Mouse (Mus musculus): ENCODE results near the gene Poll. TPM values are rescaled to one million over a fixed set of nuclear protein-coding genes. Genes with fewer than 3 reads are reported as not detected.

Poll gene
- polyA plus RNA-seq, 1 experiment from 2014 or later: 8.7 TPM

- ATAC-seq (no peak), DNase-seq (ENCODE audit: low spot score) (no peak)
- H3K27me3 ChIP-seq (replicated peaks; ENCODE audit: insufficient read depth, low read length): no peaks in the 10 kb centered on the region
- no peak overlapping the region for H3K9ac ChIP-seq (replicated peaks; ENCODE audit: low read depth)
- no peaks in the 10 kb centered on the region for H3K36me3 ChIP-seq (ENCODE audit: insufficient read depth, low read length)
- no peak overlapping the region for H3K4me2 ChIP-seq (replicated peaks; ENCODE audit: low read depth, low read length)
- H3K27ac ChIP-seq (ENCODE audit: low read length): no peak overlapping the region
- 90% methylated on average over 6 of the region's 6 CpGs for WGBS
- H3K9me3 ChIP-seq (ENCODE audit: low read length): no peaks in the 10 kb centered on the region
- H3K4me3 ChIP-seq (ENCODE audit: low read depth, low read length): no peak overlapping the region
- peaks cover 4% of the 10 kb centered on the region; the same call in 1 of the 2 replicates for H3K4me1 ChIP-seq (ENCODE audit: insufficient read depth, low read depth, low read length)
- TF ChIP-seq CTCF (IDR thresholded peaks at IDR 0.05) (no peak), EP300 (IDR thresholded peaks at IDR 0.05) (no peak)
Measured at GRCm38 (mm10) chr19:45587509-45588292, 27.4 kb upstream of the Poll start.

DNA sequence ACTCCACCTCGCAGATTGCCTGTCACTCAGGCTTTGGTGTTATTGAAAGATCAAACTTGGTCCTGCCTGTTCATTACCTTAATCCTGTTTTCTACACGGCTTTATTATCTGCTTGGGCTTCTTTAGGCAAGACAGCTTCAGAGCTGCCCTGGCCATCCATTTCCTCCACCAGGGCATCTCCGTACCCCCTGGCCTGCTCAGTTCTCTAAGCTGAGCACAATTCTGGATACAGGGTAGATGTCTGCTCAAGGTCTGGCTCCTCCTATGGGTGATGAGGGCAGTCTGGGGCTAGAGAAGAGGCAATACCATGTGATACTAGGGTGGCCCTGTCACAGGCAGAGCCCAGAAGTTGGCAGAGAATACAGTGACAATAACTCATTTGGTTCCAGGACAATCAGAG lies 26.5 kb upstream of the Poll start:
- ATAC-seq (no peak), DNase-seq (ENCODE audit: low spot score) (no peak)
- peaks cover under 1% of the 10 kb centered on the region; the same call in 1 of the 2 replicates for H3K4me1 ChIP-seq (ENCODE audit: insufficient read depth, low read depth, low read length)
- no peak overlapping the region for H3K9ac ChIP-seq (replicated peaks; ENCODE audit: low read depth)
- WGBS: 76% methylated on average over 3 of the region's 3 CpGs
- H3K27me3 ChIP-seq (replicated peaks; ENCODE audit: insufficient read depth, low read length): no peaks in the 10 kb centered on the region
- no peak overlapping the region for H3K4me2 ChIP-seq (replicated peaks; ENCODE audit: low read depth, low read length)
- H3K36me3 ChIP-seq (ENCODE audit: insufficient read depth, low read length): no peaks in the 10 kb centered on the region
- H3K4me3 ChIP-seq (ENCODE audit: low read depth, low read length): no peak overlapping the region
- no peak overlapping the region for H3K27ac ChIP-seq (ENCODE audit: low read length)
- TF ChIP-seq EP300 (IDR thresholded peaks at IDR 0.05) (no peak), CTCF (IDR thresholded peaks at IDR 0.05) (no peak)
- H3K9me3 ChIP-seq (ENCODE audit: low read length): no peaks in the 10 kb centered on the region

DNA sequence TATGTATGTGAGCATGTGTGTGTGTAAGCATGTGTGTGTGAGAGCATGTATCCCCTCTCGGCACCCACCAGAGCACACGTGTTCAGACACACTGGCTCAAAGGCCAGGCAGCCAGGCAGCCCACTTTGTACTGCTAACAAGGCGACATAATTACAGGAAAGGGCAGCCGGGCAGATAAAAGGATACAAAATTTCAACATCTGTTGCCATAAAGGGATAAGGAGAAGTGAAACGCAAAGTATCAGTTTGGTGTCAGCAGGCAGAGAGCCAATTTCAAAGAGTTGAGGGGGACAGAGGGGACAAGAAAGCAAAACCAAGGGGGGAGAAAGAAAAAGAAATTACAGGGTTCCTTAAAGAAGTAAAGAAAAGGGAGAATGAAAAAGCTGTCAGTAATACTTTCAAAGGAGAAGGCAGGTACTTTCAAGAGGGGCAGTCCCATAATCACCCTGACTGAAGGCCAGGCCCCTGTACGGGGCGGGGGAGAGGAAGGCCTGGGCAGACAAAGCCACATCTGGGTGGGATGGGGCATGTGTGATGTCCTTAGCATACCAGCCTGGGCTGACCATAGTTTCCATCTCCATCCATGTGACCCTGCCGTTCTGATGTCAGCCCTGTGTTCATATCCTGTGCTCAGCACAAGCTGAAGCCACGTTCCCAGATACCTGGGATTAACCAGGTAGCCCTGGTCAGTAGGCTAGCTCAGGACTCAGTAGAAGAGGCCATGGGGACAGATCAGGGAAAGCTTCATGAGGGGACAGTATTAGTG lies 24.7 kb upstream of the Poll start:
- H3K4me1 ChIP-seq (ENCODE audit: insufficient read depth, low read depth, low read length): no peaks in the 10 kb centered on the region
- H3K9ac ChIP-seq (replicated peaks; ENCODE audit: low read depth): no peak overlapping the region
- no peak overlapping the region for H3K27ac ChIP-seq (ENCODE audit: low read length)
- WGBS: 57% methylated on average over 9 of the region's 9 CpGs
- no peak overlapping the region for H3K4me3 ChIP-seq (ENCODE audit: low read depth, low read length)
- H3K9me3 ChIP-seq (ENCODE audit: low read length): no peaks in the 10 kb centered on the region
- DNase-seq (ENCODE audit: low spot score): no peak
- no peak overlapping the region for H3K4me2 ChIP-seq (replicated peaks; ENCODE audit: low read depth, low read length)
- no peak for TF ChIP-seq EP300 (IDR thresholded peaks at IDR 0.05)
- TF ChIP-seq CTCF (IDR thresholded peaks at IDR 0.05): no peak
- H3K27me3 ChIP-seq (replicated peaks; ENCODE audit: insufficient read depth, low read length): no peaks in the 10 kb centered on the region
- ATAC-seq: no peak
- 0 out of 2 replicates have a peak, but pooled peaks cover 4% of the 10 kb centered on the region for H3K36me3 ChIP-seq (ENCODE audit: insufficient read depth, low read length)

DNA sequence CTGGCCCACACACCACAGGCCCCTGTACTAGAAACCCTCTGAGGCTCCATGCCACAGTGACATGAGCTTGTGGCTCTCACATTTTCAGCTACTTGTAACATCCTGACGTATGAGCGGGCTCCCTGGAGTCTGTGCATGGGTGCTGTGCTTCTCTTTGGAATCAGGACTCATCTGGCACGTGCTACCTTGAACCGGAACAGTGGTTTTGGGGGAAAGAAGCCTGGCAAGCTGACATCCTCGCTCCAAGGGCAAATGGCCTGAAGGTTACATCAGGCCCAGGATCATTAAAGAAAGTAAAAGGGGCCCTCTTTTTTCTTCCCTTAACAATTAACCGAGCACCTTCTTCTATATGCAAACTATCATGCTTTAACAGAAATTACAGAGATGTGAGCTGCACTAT lies 22.8 kb upstream of the Poll start:
- H3K9ac ChIP-seq (replicated peaks; ENCODE audit: low read depth): no peak overlapping the region
- H3K27ac ChIP-seq (ENCODE audit: low read length): no peak overlapping the region
- 87% methylated on average over 6 of the region's 6 CpGs for WGBS
- no peak overlapping the region for H3K4me2 ChIP-seq (replicated peaks; ENCODE audit: low read depth, low read length)
- H3K36me3 ChIP-seq (ENCODE audit: insufficient read depth, low read length): peaks cover 16% of the 10 kb centered on the region; the same call in 1 of the 2 replicates
- DNase-seq (ENCODE audit: low spot score) (no peak), ATAC-seq (no peak)
- no peak overlapping the region for H3K4me3 ChIP-seq (ENCODE audit: low read depth, low read length)
- H3K4me1 ChIP-seq (ENCODE audit: insufficient read depth, low read depth, low read length): no peaks in the 10 kb centered on the region
- H3K9me3 ChIP-seq (ENCODE audit: low read length): no peaks in the 10 kb centered on the region
- no peaks in the 10 kb centered on the region for H3K27me3 ChIP-seq (replicated peaks; ENCODE audit: insufficient read depth, low read length)
- TF ChIP-seq CTCF (IDR thresholded peaks at IDR 0.05) (no peak), EP300 (IDR thresholded peaks at IDR 0.05) (no peak)

DNA sequence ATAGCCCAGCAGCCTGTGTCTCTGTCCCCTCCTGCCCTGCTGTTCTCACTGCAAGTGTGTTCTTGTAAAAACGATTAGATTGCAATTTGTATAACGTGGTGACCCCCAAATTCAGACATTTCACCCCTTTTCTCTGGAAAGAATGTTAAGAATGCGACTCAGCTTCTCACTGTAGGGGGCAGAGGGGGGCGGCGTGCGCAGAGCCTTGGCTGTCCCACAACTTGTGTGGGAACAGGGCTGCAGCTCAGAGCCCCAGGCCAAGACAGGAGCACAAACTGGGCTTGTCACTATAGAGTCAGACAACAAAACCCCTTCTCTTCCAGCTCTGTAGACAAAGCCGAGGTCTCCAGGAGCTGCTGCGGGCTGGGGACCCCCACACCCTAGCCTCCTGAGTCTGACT lies 21.8 kb upstream of the Poll start:
- H3K36me3 ChIP-seq (ENCODE audit: insufficient read depth, low read length): peaks cover 22% of the 10 kb centered on the region; the same call in 1 of the 2 replicates
- H3K4me1 ChIP-seq (ENCODE audit: insufficient read depth, low read depth, low read length): no peaks in the 10 kb centered on the region
- no peaks in the 10 kb centered on the region for H3K27me3 ChIP-seq (replicated peaks; ENCODE audit: insufficient read depth, low read length)
- no peak overlapping the region for H3K27ac ChIP-seq (ENCODE audit: low read length)
- no peak overlapping the region for H3K4me2 ChIP-seq (replicated peaks; ENCODE audit: low read depth, low read length)
- WGBS: 28% methylated on average over 8 of the region's 8 CpGs
- H3K9me3 ChIP-seq (ENCODE audit: low read length): no peaks in the 10 kb centered on the region
- no peak overlapping the region for H3K9ac ChIP-seq (replicated peaks; ENCODE audit: low read depth)
- H3K4me3 ChIP-seq (ENCODE audit: low read depth, low read length): no peak overlapping the region
- DNase-seq (ENCODE audit: low spot score) (no peak), ATAC-seq (no peak)
- TF ChIP-seq CTCF (IDR thresholded peaks at IDR 0.05) (no peak), EP300 (IDR thresholded peaks at IDR 0.05) (no peak)

DNA sequence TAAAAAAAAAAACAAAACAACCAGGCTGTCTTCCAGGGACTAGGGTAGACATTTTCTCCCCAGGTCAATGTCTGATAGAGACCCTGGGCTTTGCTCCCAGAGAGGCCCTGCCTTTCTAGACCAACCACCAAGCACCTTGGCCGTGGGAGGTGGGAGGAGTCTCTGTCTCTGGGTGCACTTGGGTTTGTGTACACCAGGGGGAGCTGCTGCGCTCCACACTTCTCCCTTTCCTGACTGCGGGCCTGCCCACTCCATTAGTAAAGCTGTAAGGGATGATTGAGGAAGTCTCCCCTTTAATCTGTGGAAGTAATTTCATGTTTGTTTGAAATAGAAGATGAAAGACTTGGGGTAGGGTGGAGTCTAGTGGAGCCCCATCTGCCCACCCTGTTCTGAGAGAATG lies 20.9 kb upstream of the Poll start:
- H3K9ac ChIP-seq (replicated peaks; ENCODE audit: low read depth): no peak overlapping the region
- no peaks in the 10 kb centered on the region for H3K9me3 ChIP-seq (ENCODE audit: low read length)
- peaks cover 22% of the 10 kb centered on the region; the same call in 1 of the 2 replicates for H3K36me3 ChIP-seq (ENCODE audit: insufficient read depth, low read length)
- no peak overlapping the region for H3K4me3 ChIP-seq (ENCODE audit: low read depth, low read length)
- DNase-seq (ENCODE audit: low spot score) (peak; percentile 61), ATAC-seq (peak; percentile 32)
- 52% methylated on average over 3 of the region's 3 CpGs for WGBS
- peaks cover 4% of the 10 kb centered on the region; the same call in 1 of the 2 replicates for H3K4me1 ChIP-seq (ENCODE audit: insufficient read depth, low read depth, low read length)
- no peak for TF ChIP-seq EP300 (IDR thresholded peaks at IDR 0.05)
- TF ChIP-seq CTCF (IDR thresholded peaks at IDR 0.05): peak; percentile 78
- no peaks in the 10 kb centered on the region for H3K27me3 ChIP-seq (replicated peaks; ENCODE audit: insufficient read depth, low read length)
- H3K4me2 ChIP-seq (replicated peaks; ENCODE audit: low read depth, low read length): no peak overlapping the region
- H3K27ac ChIP-seq (ENCODE audit: low read length): no peak overlapping the region
